Mouse (Mus musculus): ENCODE measurements at regions not wholly inside any gene's neighbourhood (a gene's known extent, or its start where the extent isn't known, plus 50 kb on each side); places are given as distances from the start of the nearest gene placed in this dataset.

- no peak overlapping the region for H3K4me3 ChIP-seq (ENCODE audit: low read depth, low read length)
- no peak for DNase-seq (ENCODE audit: low spot score)
- no peaks in the 10 kb centered on the region for H3K36me3 ChIP-seq (ENCODE audit: control insufficient read depth, insufficient read depth, low read length)
- no peak overlapping the region for H3K9ac ChIP-seq (ENCODE audit: low read length)
- H3K4me1 ChIP-seq (replicated peaks; ENCODE audit: control insufficient read depth, insufficient read depth, low read length) = no peaks in the 10 kb centered on the region
- no peak for ATAC-seq (replicated peaks; ENCODE audit: low FRiP score)
- no peaks in the 10 kb centered on the region for H3K27me3 ChIP-seq (ENCODE audit: control insufficient read depth, insufficient read depth, low read length)
- no peaks in the 10 kb centered on the region for H3K9me3 ChIP-seq (ENCODE audit: control insufficient read depth, low read length)
- H3K4me2 ChIP-seq (ENCODE audit: low read depth, low read length, severe bottlenecking) = no peak overlapping the region
- 83% methylated on average over 1 of the region's 1 CpGs for WGBS
- H3K27ac ChIP-seq (ENCODE audit: low read depth, low read length) = no peak overlapping the region
Measured at GRCm38 (mm10) chr4:70743425-70743824, 208.6 kb upstream of the Megf9 start.

DNA sequence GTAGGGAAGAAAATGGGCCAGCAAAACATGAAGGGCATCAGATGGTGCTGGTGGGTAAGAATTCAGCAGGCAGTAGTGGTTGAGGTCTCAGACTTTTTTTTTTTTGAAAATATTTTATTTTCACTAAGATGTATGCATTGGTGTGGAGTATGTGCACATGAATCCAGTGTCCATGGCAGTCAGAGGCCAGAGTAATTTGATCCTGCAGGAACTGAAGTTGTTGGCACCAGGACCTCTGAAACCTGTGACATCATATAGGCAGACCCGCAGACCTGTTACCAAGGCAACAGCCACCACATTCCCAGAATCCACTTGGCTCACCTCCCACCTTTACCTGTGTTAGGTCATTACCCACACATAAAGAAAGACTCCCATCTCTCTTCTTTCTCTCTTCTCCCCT lies 207.2 kb upstream of the Megf9 start:
- no peak overlapping the region for H3K27ac ChIP-seq (ENCODE audit: low read depth, low read length)
- no peaks in the 10 kb centered on the region for H3K27me3 ChIP-seq (ENCODE audit: control insufficient read depth, insufficient read depth, low read length)
- DNase-seq (ENCODE audit: low spot score) (no peak), ATAC-seq (replicated peaks; ENCODE audit: low FRiP score) (no peak)
- no peak overlapping the region for H3K4me2 ChIP-seq (ENCODE audit: low read depth, low read length, severe bottlenecking)
- no peaks in the 10 kb centered on the region for H3K4me1 ChIP-seq (replicated peaks; ENCODE audit: control insufficient read depth, insufficient read depth, low read length)
- H3K4me3 ChIP-seq (ENCODE audit: low read depth, low read length) = no peak overlapping the region
- no peaks in the 10 kb centered on the region for H3K36me3 ChIP-seq (ENCODE audit: control insufficient read depth, insufficient read depth, low read length)
- WGBS = 58% methylated on average over 1 of the region's 1 CpGs
- H3K9me3 ChIP-seq (ENCODE audit: control insufficient read depth, low read length) = no peaks in the 10 kb centered on the region
- H3K9ac ChIP-seq (ENCODE audit: low read length) = no peak overlapping the region

DNA sequence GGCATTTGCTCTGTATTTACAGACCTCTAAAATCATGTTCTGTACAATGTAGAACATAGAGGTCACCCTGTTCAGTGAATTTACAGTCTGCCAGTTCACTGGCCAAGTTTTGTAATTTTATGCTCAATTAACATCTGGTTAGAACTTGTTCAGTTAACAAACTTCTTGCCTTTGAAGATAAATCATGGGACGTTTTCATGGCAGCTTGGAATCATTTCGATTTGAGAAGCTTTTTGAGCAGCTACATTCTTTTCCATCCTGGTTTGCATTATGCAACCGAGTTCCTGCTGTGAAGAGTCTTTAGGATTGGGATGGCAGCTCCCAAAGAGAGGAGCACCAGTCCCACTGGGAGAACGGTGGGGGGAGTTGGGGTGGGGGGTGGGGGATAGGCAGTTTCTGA lies 206.3 kb upstream of the Megf9 start:
- no peak overlapping the region for H3K27ac ChIP-seq (ENCODE audit: low read depth, low read length)
- no peak overlapping the region for H3K4me2 ChIP-seq (ENCODE audit: low read depth, low read length, severe bottlenecking)
- WGBS = 3% methylated on average over 4 of the region's 4 CpGs
- no peak overlapping the region for H3K9ac ChIP-seq (ENCODE audit: low read length)
- no peak overlapping the region for H3K4me3 ChIP-seq (ENCODE audit: low read depth, low read length)
- no peaks in the 10 kb centered on the region for H3K36me3 ChIP-seq (ENCODE audit: control insufficient read depth, insufficient read depth, low read length)
- no peaks in the 10 kb centered on the region for H3K4me1 ChIP-seq (replicated peaks; ENCODE audit: control insufficient read depth, insufficient read depth, low read length)
- DNase-seq (ENCODE audit: low spot score) (no peak), ATAC-seq (replicated peaks; ENCODE audit: low FRiP score) (0 out of 2 replicates have a peak, but pooled peaks have one; percentile 66)
- H3K9me3 ChIP-seq (ENCODE audit: control insufficient read depth, low read length) = no peaks in the 10 kb centered on the region
- no peaks in the 10 kb centered on the region for H3K27me3 ChIP-seq (ENCODE audit: control insufficient read depth, insufficient read depth, low read length)

DNA sequence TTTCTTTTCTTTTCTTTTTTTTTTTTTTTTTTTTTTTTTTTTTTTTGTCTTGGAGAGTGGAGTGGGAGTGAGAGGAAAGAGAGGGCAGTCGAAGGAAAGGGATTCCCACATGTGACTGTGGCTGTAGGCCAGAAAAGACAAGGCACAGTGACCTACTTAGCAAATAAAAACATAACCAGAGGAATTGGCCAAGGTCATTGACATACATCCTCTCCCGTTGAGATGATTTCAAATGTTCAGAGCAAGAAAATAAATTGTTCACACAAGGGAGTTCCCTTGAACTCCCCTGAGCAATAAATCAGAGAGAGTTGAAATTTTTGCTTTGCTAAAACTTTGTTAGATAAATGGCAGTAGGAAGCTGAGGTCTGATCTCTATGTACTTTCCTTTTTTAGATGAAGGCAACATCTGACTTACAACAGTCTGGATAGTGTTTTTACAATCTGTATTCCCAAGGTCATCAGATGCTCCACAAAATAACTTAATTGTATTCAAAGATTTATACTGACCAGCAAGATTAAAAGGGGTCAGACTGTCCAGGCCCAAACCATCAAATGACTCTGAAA lies 174.4 kb upstream of the Megf9 start:
- no peak overlapping the region for H3K4me2 ChIP-seq (ENCODE audit: low read depth, low read length, severe bottlenecking)
- DNase-seq (ENCODE audit: low spot score) = no peak
- WGBS = 73% methylated on average over 2 of the region's 2 CpGs

DNA sequence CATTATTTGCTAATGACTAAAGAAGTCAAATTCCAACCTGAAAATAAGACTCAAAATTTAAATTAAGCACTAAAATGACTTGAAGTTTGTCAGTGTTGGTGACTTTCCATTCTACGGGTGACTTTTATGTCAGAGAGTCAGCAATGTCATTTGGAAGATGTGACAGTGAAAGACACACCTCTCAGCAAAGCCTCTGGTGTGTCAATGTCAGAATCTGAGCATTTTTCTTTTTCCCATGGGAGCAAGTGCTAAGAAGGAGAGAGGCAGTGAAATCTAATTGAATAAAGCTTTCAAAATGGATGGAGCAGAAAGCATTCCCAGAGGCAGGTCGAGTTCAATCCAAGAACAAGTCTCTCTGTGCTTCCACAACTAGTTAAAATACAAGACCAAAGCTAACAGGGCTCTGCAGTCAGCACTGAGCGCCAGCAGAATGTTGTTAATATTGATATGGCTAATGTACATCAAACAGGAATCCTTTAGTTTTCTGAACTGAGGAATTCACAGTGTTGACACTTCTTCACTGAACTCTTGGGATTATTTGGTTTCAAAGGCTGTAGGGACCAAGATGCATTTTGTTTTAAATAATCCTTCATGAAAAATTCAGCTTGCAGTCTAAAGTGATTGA lies 170.4 kb upstream of the Megf9 start:
- DNase-seq (ENCODE audit: low spot score) (no peak), ATAC-seq (replicated peaks; ENCODE audit: low FRiP score) (no peak)
- Histone ChIP-seq H3K4me3 (ENCODE audit: low read depth, low read length) (no peak overlapping the region), H3K4me1 (replicated peaks; ENCODE audit: control insufficient read depth, insufficient read depth, low read length) (no peaks in the 10 kb centered on the region), H3K27me3 (ENCODE audit: control insufficient read depth, insufficient read depth, low read length) (no peaks in the 10 kb centered on the region), H3K9me3 (ENCODE audit: control insufficient read depth, low read length) (no peaks in the 10 kb centered on the region), H3K27ac (ENCODE audit: low read depth, low read length) (no peak overlapping the region), H3K4me2 (ENCODE audit: low read depth, low read length, severe bottlenecking) (no peak overlapping the region), H3K9ac (ENCODE audit: low read length) (no peak overlapping the region), H3K36me3 (ENCODE audit: control insufficient read depth, insufficient read depth, low read length) (no peaks in the 10 kb centered on the region)
- WGBS = 83% methylated on average over 3 of the region's 3 CpGs

More for the DNA sequence above, 174.4 kb upstream of the Megf9 start:
- ATAC-seq (replicated peaks; ENCODE audit: low FRiP score) = no peak
- Histone ChIP-seq H3K27ac (ENCODE audit: low read depth, low read length) (no peak overlapping the region), H3K4me1 (replicated peaks; ENCODE audit: control insufficient read depth, insufficient read depth, low read length) (no peaks in the 10 kb centered on the region), H3K9ac (ENCODE audit: low read length) (no peak overlapping the region), H3K27me3 (ENCODE audit: control insufficient read depth, insufficient read depth, low read length) (no peaks in the 10 kb centered on the region), H3K4me3 (ENCODE audit: low read depth, low read length) (no peak overlapping the region), H3K36me3 (ENCODE audit: control insufficient read depth, insufficient read depth, low read length) (no peaks in the 10 kb centered on the region), H3K9me3 (ENCODE audit: control insufficient read depth, low read length) (no peaks in the 10 kb centered on the region)

DNA sequence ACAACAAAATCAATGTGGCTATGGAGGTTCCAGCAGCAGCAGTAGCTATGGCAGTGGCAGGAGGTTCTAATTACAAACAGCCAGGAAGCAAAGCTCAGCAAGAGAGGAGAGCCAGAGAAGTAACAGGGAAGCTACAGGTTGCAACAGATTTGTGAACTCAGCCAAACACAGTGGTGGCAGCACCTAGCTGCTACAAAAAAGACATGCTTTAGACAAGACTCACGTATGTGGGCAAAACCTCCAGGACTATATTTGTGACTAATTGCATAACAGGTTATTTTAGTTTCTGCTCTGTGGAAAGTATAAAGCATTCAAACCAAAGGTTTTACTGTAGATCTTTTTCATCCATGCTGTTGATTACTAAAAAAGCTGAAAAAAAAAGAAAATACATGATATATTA lies 166.1 kb upstream of the Megf9 start:
- Histone ChIP-seq H3K27ac (ENCODE audit: low read depth, low read length) (no peak overlapping the region), H3K4me3 (ENCODE audit: low read depth, low read length) (no peak overlapping the region), H3K36me3 (ENCODE audit: control insufficient read depth, insufficient read depth, low read length) (no peaks in the 10 kb centered on the region), H3K4me1 (replicated peaks; ENCODE audit: control insufficient read depth, insufficient read depth, low read length) (no peaks in the 10 kb centered on the region), H3K9ac (ENCODE audit: low read length) (no peak overlapping the region), H3K4me2 (ENCODE audit: low read depth, low read length, severe bottlenecking) (no peak overlapping the region), H3K9me3 (ENCODE audit: control insufficient read depth, low read length) (no peaks in the 10 kb centered on the region), H3K27me3 (ENCODE audit: control insufficient read depth, insufficient read depth, low read length) (no peaks in the 10 kb centered on the region)
- 79% methylated on average over 1 of the region's 1 CpGs for WGBS
- ATAC-seq (replicated peaks; ENCODE audit: low FRiP score) (no peak), DNase-seq (ENCODE audit: low spot score) (no peak)

- no peak overlapping the region for H3K4me3 ChIP-seq (ENCODE audit: low read depth, low read length)
- no peaks in the 10 kb centered on the region for H3K9me3 ChIP-seq (ENCODE audit: control insufficient read depth, low read length)
- WGBS = 88% methylated on average over 1 of the region's 1 CpGs
- ATAC-seq (replicated peaks; ENCODE audit: low FRiP score) (no peak), DNase-seq (ENCODE audit: low spot score) (no peak)
- no peak overlapping the region for H3K4me2 ChIP-seq (ENCODE audit: low read depth, low read length, severe bottlenecking)
- H3K9ac ChIP-seq (ENCODE audit: low read length) = no peak overlapping the region
- H3K4me1 ChIP-seq (replicated peaks; ENCODE audit: control insufficient read depth, insufficient read depth, low read length) = no peaks in the 10 kb centered on the region
- H3K36me3 ChIP-seq (ENCODE audit: control insufficient read depth, insufficient read depth, low read length) = no peaks in the 10 kb centered on the region
- no peaks in the 10 kb centered on the region for H3K27me3 ChIP-seq (ENCODE audit: control insufficient read depth, insufficient read depth, low read length)
- no peak overlapping the region for H3K27ac ChIP-seq (ENCODE audit: low read depth, low read length)
Measured at GRCm38 (mm10) chr4:70664181-70664580, 129.4 kb upstream of the Megf9 start.

DNA sequence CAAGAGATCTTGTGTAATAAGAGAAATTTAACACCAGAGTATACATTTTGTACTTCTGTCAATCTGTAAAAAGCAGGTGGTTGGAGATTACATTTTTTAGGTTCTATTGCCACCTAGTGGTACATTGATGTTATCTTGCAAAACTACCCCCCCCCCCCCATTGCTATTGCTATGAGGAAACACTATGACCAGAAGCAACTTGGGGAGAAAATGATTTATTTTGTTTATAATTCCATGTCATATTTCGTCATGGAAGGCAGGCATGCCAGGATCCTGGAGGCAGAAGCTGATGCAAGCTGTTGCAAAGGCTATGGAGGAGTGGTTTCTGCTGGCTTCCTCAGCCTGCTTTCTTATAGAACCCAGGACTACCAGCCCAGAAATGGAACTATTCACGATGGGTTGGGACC lies 86.6 kb upstream of the Megf9 start:
- Histone ChIP-seq H3K4me2 (ENCODE audit: low read depth, low read length, severe bottlenecking) (no peak overlapping the region), H3K9me3 (ENCODE audit: control insufficient read depth, low read length) (no peaks in the 10 kb centered on the region), H3K4me1 (replicated peaks; ENCODE audit: control insufficient read depth, insufficient read depth, low read length) (no peaks in the 10 kb centered on the region), H3K27me3 (ENCODE audit: control insufficient read depth, insufficient read depth, low read length) (no peaks in the 10 kb centered on the region), H3K9ac (ENCODE audit: low read length) (no peak overlapping the region), H3K27ac (ENCODE audit: low read depth, low read length) (no peak overlapping the region), H3K36me3 (ENCODE audit: control insufficient read depth, insufficient read depth, low read length) (no peaks in the 10 kb centered on the region), H3K4me3 (ENCODE audit: low read depth, low read length) (no peak overlapping the region)
- 62% methylated on average over 2 of the region's 2 CpGs for WGBS
- ATAC-seq (replicated peaks; ENCODE audit: low FRiP score) (no peak; the same call in 1 of the 2 replicates), DNase-seq (ENCODE audit: low spot score) (no peak)

GRCm38 (mm10) chr4:70619636-70620287 lies 85.0 kb upstream of the Megf9 start:
- no peak for DNase-seq (ENCODE audit: low spot score)

More at GRCm38 (mm10) chr4:70619636-70620287, 85.0 kb upstream of the Megf9 start:
- H3K9me3 ChIP-seq (ENCODE audit: control insufficient read depth, low read length) = no peaks in the 10 kb centered on the region
- H3K4me1 ChIP-seq (replicated peaks; ENCODE audit: control insufficient read depth, insufficient read depth, low read length) = no peaks in the 10 kb centered on the region
- no peak overlapping the region for H3K9ac ChIP-seq (ENCODE audit: low read length)
- no peak for ATAC-seq (replicated peaks; ENCODE audit: low FRiP score)
- no peak overlapping the region for H3K4me2 ChIP-seq (ENCODE audit: low read depth, low read length, severe bottlenecking)
- no peaks in the 10 kb centered on the region for H3K36me3 ChIP-seq (ENCODE audit: control insufficient read depth, insufficient read depth, low read length)
- no peak overlapping the region for H3K27ac ChIP-seq (ENCODE audit: low read depth, low read length)
- H3K4me3 ChIP-seq (ENCODE audit: low read depth, low read length) = no peak overlapping the region
- 91% methylated on average over 8 of the region's 8 CpGs for WGBS
- no peaks in the 10 kb centered on the region for H3K27me3 ChIP-seq (ENCODE audit: control insufficient read depth, insufficient read depth, low read length)

Measured in forebrain, embryonic 11.5 days (tissue).